Mouse (Mus musculus): Measurements from ENCODE around the gene Clic1. TPM values are rescaled to one million over a fixed set of nuclear protein-coding genes. Genes with fewer than 3 reads are reported as not detected.

Gene Clic1
- polyA plus RNA-seq, 1 experiment from 2014 or later = 312 TPM

- Histone ChIP-seq H3K27me3 (replicated peaks; ENCODE audit: control insufficient read depth, insufficient read depth, low read length) (no peaks in the 10 kb centered on the region), H3K36me3 (ENCODE audit: control insufficient read depth, insufficient read depth) (no peaks in the 10 kb centered on the region), H3K9me3 (ENCODE audit: control insufficient read depth) (no peaks in the 10 kb centered on the region), H3K4me2 (replicated peaks; ENCODE audit: low read depth) (peak within 1 kb of the TSS; percentile 94), H3K9ac (ENCODE audit: low read depth, low read length) (peak within 1 kb of the TSS; percentile 79), H3K4me3 (ENCODE audit: low read depth, low read length) (peak within 1 kb of the TSS; percentile 51), H3K27ac (ENCODE audit: low read depth, low read length) (peak within 1 kb of the TSS; percentile 97), H3K4me1 (replicated peaks; ENCODE audit: control insufficient read depth, insufficient read depth, low read length) (peaks cover 12% of the 10 kb centered on the region)
- TF ChIP-seq CTCF (IDR thresholded peaks at IDR 0.05; ENCODE audit: low read depth) = no peak
- ATAC-seq = peak; percentile 91
- under 1% methylated on average over 33 of the region's 33 CpGs for WGBS
Measured at GRCm38 (mm10) chr17:35046681-35047455, 2.9 kb upstream of the Clic1 start, which contains the start of gene Msh5. Gene Msh5 (minus strand): TSS chr17:35046745.

GRCm38 (mm10) chr17:35047688-35048087 lies 2.1 kb upstream of the Clic1 start:
- H3K9ac ChIP-seq (ENCODE audit: low read depth, low read length) = 0 out of 2 replicates have a peak overlapping the region, but pooled peaks have one; percentile 12
- H3K4me2 ChIP-seq (replicated peaks; ENCODE audit: low read depth) = peak overlapping the region; percentile 94
- H3K27me3 ChIP-seq (replicated peaks; ENCODE audit: control insufficient read depth, insufficient read depth, low read length) = no peaks in the 10 kb centered on the region
- H3K4me1 ChIP-seq (replicated peaks; ENCODE audit: control insufficient read depth, insufficient read depth, low read length) = peaks cover 17% of the 10 kb centered on the region
- H3K9me3 ChIP-seq (ENCODE audit: control insufficient read depth) = no peaks in the 10 kb centered on the region
- 25% methylated on average over 1 of the region's 1 CpGs for WGBS
- ATAC-seq = peak; percentile 55
- peak overlapping the region; percentile 97 for H3K27ac ChIP-seq (ENCODE audit: low read depth, low read length)
- no peak for TF ChIP-seq CTCF (IDR thresholded peaks at IDR 0.05; ENCODE audit: low read depth)
- peaks cover 5% of the 10 kb centered on the region; the same call in 1 of the 2 replicates for H3K36me3 ChIP-seq (ENCODE audit: control insufficient read depth, insufficient read depth)
- peak overlapping the region; percentile 12; the same call in 1 of the 2 replicates for H3K4me3 ChIP-seq (ENCODE audit: low read depth, low read length)

GRCm38 (mm10) chr17:35048149-35048931 lies 1.4 kb upstream of the Clic1 start:
- H3K27me3 ChIP-seq (replicated peaks; ENCODE audit: control insufficient read depth, insufficient read depth, low read length) = no peaks in the 10 kb centered on the region
- H3K27ac ChIP-seq (ENCODE audit: low read depth, low read length) = peak overlapping the region; percentile 97
- TF ChIP-seq CTCF (IDR thresholded peaks at IDR 0.05; ENCODE audit: low read depth) = no peak
- peaks cover 11% of the 10 kb centered on the region; the same call in 1 of the 2 replicates for H3K36me3 ChIP-seq (ENCODE audit: control insufficient read depth, insufficient read depth)
- H3K4me1 ChIP-seq (replicated peaks; ENCODE audit: control insufficient read depth, insufficient read depth, low read length) = peaks cover 17% of the 10 kb centered on the region
- peak; percentile 12 for ATAC-seq
- H3K9ac ChIP-seq (ENCODE audit: low read depth, low read length) = peak overlapping the region; percentile 7; the same call in 1 of the 2 replicates
- H3K4me2 ChIP-seq (replicated peaks; ENCODE audit: low read depth) = peak overlapping the region; percentile 94
- 17% methylated on average over 11 of the region's 11 CpGs for WGBS
- no peaks in the 10 kb centered on the region for H3K9me3 ChIP-seq (ENCODE audit: control insufficient read depth)
- peak overlapping the region; percentile 12; the same call in 1 of the 2 replicates for H3K4me3 ChIP-seq (ENCODE audit: low read depth, low read length)

- Histone ChIP-seq H3K4me1 (replicated peaks; ENCODE audit: control insufficient read depth, insufficient read depth, low read length) (peaks cover 17% of the 10 kb centered on the region), H3K9ac (ENCODE audit: low read depth, low read length) (no peak overlapping the region), H3K27ac (ENCODE audit: low read depth, low read length) (peak overlapping the region; percentile 97), H3K4me3 (ENCODE audit: low read depth, low read length) (0 out of 2 replicates have a peak overlapping the region, but pooled peaks have one; percentile 3), H3K4me2 (replicated peaks; ENCODE audit: low read depth) (peak overlapping the region; percentile 94), H3K36me3 (ENCODE audit: control insufficient read depth, insufficient read depth) (peaks cover 17% of the 10 kb centered on the region), H3K27me3 (replicated peaks; ENCODE audit: control insufficient read depth, insufficient read depth, low read length) (no peaks in the 10 kb centered on the region), H3K9me3 (ENCODE audit: control insufficient read depth) (no peaks in the 10 kb centered on the region)
- no peak for ATAC-seq
- WGBS = 56% methylated on average over 5 of the region's 5 CpGs
- TF ChIP-seq CTCF (IDR thresholded peaks at IDR 0.05; ENCODE audit: low read depth) = no peak
Measured at GRCm38 (mm10) chr17:35048932-35049440, 780 bp upstream of the Clic1 start.

GRCm38 (mm10) chr17:35050126-35050750 lies 472 bp downstream of the Clic1 start:
- Histone ChIP-seq H3K4me3 (ENCODE audit: low read depth, low read length) (peak overlapping the region; percentile 69), H3K9ac (ENCODE audit: low read depth, low read length) (peak overlapping the region; percentile 92), H3K4me1 (replicated peaks; ENCODE audit: control insufficient read depth, insufficient read depth, low read length) (peaks cover 17% of the 10 kb centered on the region), H3K27ac (ENCODE audit: low read depth, low read length) (peak overlapping the region; percentile 97), H3K4me2 (replicated peaks; ENCODE audit: low read depth) (peak overlapping the region; percentile 94), H3K27me3 (replicated peaks; ENCODE audit: control insufficient read depth, insufficient read depth, low read length) (no peaks in the 10 kb centered on the region), H3K36me3 (ENCODE audit: control insufficient read depth, insufficient read depth) (peaks cover 30% of the 10 kb centered on the region), H3K9me3 (ENCODE audit: control insufficient read depth) (no peaks in the 10 kb centered on the region)
- no peak for TF ChIP-seq CTCF (IDR thresholded peaks at IDR 0.05; ENCODE audit: low read depth)
- under 1% methylated on average over 27 of the region's 27 CpGs for WGBS
- peak; percentile 8; the same call in 1 of the 2 replicates for ATAC-seq
